Mouse (Mus musculus): Measurements from ENCODE around the gene Tacr3. TPM values are rescaled to one million over a fixed set of nuclear protein-coding genes. Genes with fewer than 3 reads are reported as not detected.
A peak's percentile ranks its signal among the peaks of the same experiment; 100 is the strongest.

The Tacr3 gene
- polyA plus RNA-seq (2015; fragmentation: Nextera tagmentation; extraction: Ambion mirVana), result 0.03 TPM in 1 of 2 replicates, not detected in the other

GRCm38 (mm10) chr3:134828875-134829530, at the start of gene Tacr3:
Gene Tacr3, plus strand, starts transcription at chr3:134829007.
- no peak for ATAC-seq (replicated peaks; ENCODE audit: insufficient number of reproducible peaks, insufficient read depth, low FRiP score, low read depth)
- H3K36me3 ChIP-seq, result no peaks in the 10 kb centered on the region
- peaks cover 11% of the 10 kb centered on the region for H3K27me3 ChIP-seq
- no peaks in the 10 kb centered on the region for H3K9me3 ChIP-seq (replicated peaks)
- peaks cover 9% of the 10 kb centered on the region for H3K4me1 ChIP-seq (replicated peaks)
- 2% methylated on average over 36 of the region's 36 CpGs for WGBS
- H3K4me3 ChIP-seq, result peak within 1 kb of the TSS; percentile 42
- peak within 1 kb of the TSS; percentile 85 for H3K4me2 ChIP-seq
- no peak within 1 kb of the TSS for H3K9ac ChIP-seq
- H3K27ac ChIP-seq, result no peak within 1 kb of the TSS

GRCm38 (mm10) chr3:134828492-134828874, 324 bp upstream of the Tacr3 start:
- WGBS, result 53% methylated on average over 6 of the region's 6 CpGs

GRCm38 (mm10) chr3:134829531-134829921, 719 bp downstream of the Tacr3 start:
- no peaks in the 10 kb centered on the region for H3K36me3 ChIP-seq
- H3K4me1 ChIP-seq (replicated peaks), result peaks cover 9% of the 10 kb centered on the region
- H3K4me3 ChIP-seq, result peak overlapping the region; percentile 42
- H3K4me2 ChIP-seq, result peak overlapping the region; percentile 85
- no peak for ATAC-seq (replicated peaks; ENCODE audit: insufficient number of reproducible peaks, insufficient read depth, low FRiP score, low read depth)
- no peak overlapping the region for H3K9ac ChIP-seq
- no peak overlapping the region for H3K27ac ChIP-seq
- WGBS, result 5% methylated on average over 13 of the region's 13 CpGs
- peaks cover 11% of the 10 kb centered on the region for H3K27me3 ChIP-seq
- no peaks in the 10 kb centered on the region for H3K9me3 ChIP-seq (replicated peaks)

More at GRCm38 (mm10) chr3:134828492-134828874, 324 bp upstream of the Tacr3 start:
- no peaks in the 10 kb centered on the region for H3K9me3 ChIP-seq (replicated peaks)
- peaks cover 11% of the 10 kb centered on the region for H3K27me3 ChIP-seq
- H3K4me2 ChIP-seq, result peak overlapping the region; percentile 85
- peaks cover 9% of the 10 kb centered on the region for H3K4me1 ChIP-seq (replicated peaks)
- H3K4me3 ChIP-seq, result peak overlapping the region; percentile 42
- H3K27ac ChIP-seq, result no peak overlapping the region
- H3K9ac ChIP-seq, result no peak overlapping the region
- no peak for ATAC-seq (replicated peaks; ENCODE audit: insufficient number of reproducible peaks, insufficient read depth, low FRiP score, low read depth)
- no peaks in the 10 kb centered on the region for H3K36me3 ChIP-seq

DNA sequence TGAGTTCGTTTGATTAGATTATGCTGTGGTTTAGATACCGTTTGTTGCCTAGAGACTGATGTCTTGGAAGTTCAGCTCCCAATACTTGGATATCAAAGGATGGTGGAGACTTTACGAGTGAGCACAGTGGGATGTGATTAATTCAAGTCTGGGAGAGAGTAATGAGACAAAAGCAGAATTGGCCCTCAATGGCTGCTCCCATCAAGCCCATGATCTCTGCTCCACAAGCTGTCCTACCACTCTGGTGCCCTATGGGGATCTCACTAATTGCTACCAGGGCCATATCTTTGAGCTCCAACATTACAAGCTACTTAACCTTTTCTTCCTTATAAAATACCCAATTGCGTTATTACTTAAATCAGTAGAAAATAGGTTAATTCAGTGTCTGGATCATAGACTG, 22.5 kb downstream of the Tacr3 start:
- Histone ChIP-seq H3K4me1 (replicated peaks) (no peaks in the 10 kb centered on the region), H3K9me3 (replicated peaks) (no peaks in the 10 kb centered on the region), H3K27ac (no peak overlapping the region), H3K9ac (no peak overlapping the region), H3K4me3 (no peak overlapping the region), H3K36me3 (no peaks in the 10 kb centered on the region), H3K4me2 (no peak overlapping the region), H3K27me3 (no peaks in the 10 kb centered on the region)
- no peak for ATAC-seq (replicated peaks; ENCODE audit: insufficient number of reproducible peaks, insufficient read depth, low FRiP score, low read depth)
- WGBS, result 68% methylated on average over 4 of the region's 4 CpGs

- Histone ChIP-seq H3K27ac (no peak overlapping the region), H3K9ac (no peak overlapping the region), H3K27me3 (no peaks in the 10 kb centered on the region), H3K9me3 (replicated peaks) (no peaks in the 10 kb centered on the region), H3K4me2 (no peak overlapping the region), H3K4me3 (no peak overlapping the region), H3K36me3 (no peaks in the 10 kb centered on the region), H3K4me1 (replicated peaks) (no peaks in the 10 kb centered on the region)
- 85% methylated on average over 1 of the region's 1 CpGs for WGBS
- no peak for ATAC-seq (replicated peaks; ENCODE audit: insufficient number of reproducible peaks, insufficient read depth, low FRiP score, low read depth)
Measured at GRCm38 (mm10) chr3:134877701-134878100, 48.9 kb downstream of the Tacr3 start.

DNA sequence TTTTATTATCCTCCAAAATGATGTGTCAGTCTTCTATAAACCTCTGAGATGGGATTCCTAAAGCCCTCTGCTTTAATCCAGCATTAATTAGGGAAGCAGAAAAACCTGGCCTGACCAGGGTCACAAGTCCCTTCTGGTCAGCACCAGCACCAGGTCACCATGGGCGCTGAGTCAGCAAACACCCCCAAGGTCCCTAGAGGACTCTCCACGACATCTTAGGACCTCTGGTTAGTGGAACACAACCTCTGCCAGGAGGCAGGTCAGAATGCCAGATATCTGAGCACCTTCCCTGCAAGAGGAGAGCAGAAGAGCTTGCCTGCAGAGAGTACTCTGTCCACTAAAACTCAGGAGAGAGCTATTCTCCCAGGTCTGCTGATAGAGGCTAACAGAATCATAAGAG, 67.0 kb downstream of the Tacr3 start:
- ATAC-seq (replicated peaks; ENCODE audit: insufficient number of reproducible peaks, insufficient read depth, low FRiP score, low read depth), result no peak
- no peak overlapping the region for H3K9ac ChIP-seq
- no peaks in the 10 kb centered on the region for H3K36me3 ChIP-seq
- 76% methylated on average over 2 of the region's 2 CpGs for whole genome bisulfite sequencing
- no peak overlapping the region for H3K4me2 ChIP-seq
- H3K4me3 ChIP-seq, result no peak overlapping the region
- no peaks in the 10 kb centered on the region for H3K4me1 ChIP-seq (replicated peaks)
- no peak overlapping the region for H3K27ac ChIP-seq
- no peaks in the 10 kb centered on the region for H3K9me3 ChIP-seq (replicated peaks)
- no peaks in the 10 kb centered on the region for H3K27me3 ChIP-seq

GRCm38 (mm10) chr3:134908890-134909289, 80.1 kb downstream of the Tacr3 start:
- no peak overlapping the region for H3K4me2 ChIP-seq
- WGBS, result 72% methylated on average over 3 of the region's 3 CpGs
- H3K9ac ChIP-seq, result no peak overlapping the region
- no peaks in the 10 kb centered on the region for H3K9me3 ChIP-seq (replicated peaks)
- H3K4me1 ChIP-seq (replicated peaks), result no peaks in the 10 kb centered on the region
- no peak for ATAC-seq (replicated peaks; ENCODE audit: insufficient number of reproducible peaks, insufficient read depth, low FRiP score, low read depth)
- no peaks in the 10 kb centered on the region for H3K27me3 ChIP-seq
- H3K4me3 ChIP-seq, result no peak overlapping the region
- no peak overlapping the region for H3K27ac ChIP-seq
- no peaks in the 10 kb centered on the region for H3K36me3 ChIP-seq

GRCm38 (mm10) chr3:134934703-134935102, 105.9 kb downstream of the Tacr3 start:
- Histone ChIP-seq H3K9me3 (replicated peaks) (no peaks in the 10 kb centered on the region), H3K4me3 (no peak overlapping the region), H3K27ac (no peak overlapping the region), H3K9ac (no peak overlapping the region), H3K4me1 (replicated peaks) (no peaks in the 10 kb centered on the region), H3K27me3 (no peaks in the 10 kb centered on the region), H3K4me2 (no peak overlapping the region), H3K36me3 (no peaks in the 10 kb centered on the region)
- WGBS, result 72% methylated on average over 1 of the region's 1 CpGs
- ATAC-seq (replicated peaks; ENCODE audit: insufficient number of reproducible peaks, insufficient read depth, low FRiP score, low read depth), result no peak

GRCm38 (mm10) chr3:134935461-134935860, 106.7 kb downstream of the Tacr3 start:
- H3K9me3 ChIP-seq (replicated peaks), result no peaks in the 10 kb centered on the region
- H3K4me1 ChIP-seq (replicated peaks), result no peaks in the 10 kb centered on the region
- H3K9ac ChIP-seq, result no peak overlapping the region
- no peak overlapping the region for H3K27ac ChIP-seq
- H3K36me3 ChIP-seq, result no peaks in the 10 kb centered on the region
- no peak for ATAC-seq (replicated peaks; ENCODE audit: insufficient number of reproducible peaks, insufficient read depth, low FRiP score, low read depth)
- H3K27me3 ChIP-seq, result no peaks in the 10 kb centered on the region
- H3K4me3 ChIP-seq, result no peak overlapping the region
- no peak overlapping the region for H3K4me2 ChIP-seq
- whole genome bisulfite sequencing, result 77% methylated on average over 4 of the region's 4 CpGs

DNA sequence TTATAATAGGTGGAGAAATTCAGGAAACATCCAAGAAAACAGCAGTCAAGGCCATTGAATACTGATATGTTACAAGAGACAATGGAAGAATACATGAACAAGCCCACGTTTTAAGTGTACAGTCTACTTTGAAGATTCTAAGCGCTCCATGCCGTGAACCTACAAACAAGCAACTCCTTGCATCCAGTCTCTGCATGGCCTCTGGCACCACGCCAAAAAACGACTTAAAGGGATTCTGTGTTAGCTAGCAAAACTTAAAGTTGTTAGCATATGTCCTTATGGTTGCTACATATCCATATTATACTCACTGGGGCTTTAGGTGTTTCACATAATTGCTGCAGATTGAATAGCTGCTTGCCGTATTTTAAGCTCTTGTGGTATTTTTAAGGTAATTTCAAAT, 134.7 kb downstream of the Tacr3 start:
- Histone ChIP-seq H3K4me3 (no peak overlapping the region), H3K9me3 (replicated peaks) (no peaks in the 10 kb centered on the region; the same call in 1 of the 2 replicates), H3K27me3 (no peaks in the 10 kb centered on the region), H3K4me2 (no peak overlapping the region), H3K36me3 (no peaks in the 10 kb centered on the region), H3K9ac (no peak overlapping the region), H3K4me1 (replicated peaks) (no peaks in the 10 kb centered on the region), H3K27ac (no peak overlapping the region)
- no peak for ATAC-seq (replicated peaks; ENCODE audit: insufficient number of reproducible peaks, insufficient read depth, low FRiP score, low read depth)
- WGBS, result 58% methylated on average over 6 of the region's 6 CpGs

DNA sequence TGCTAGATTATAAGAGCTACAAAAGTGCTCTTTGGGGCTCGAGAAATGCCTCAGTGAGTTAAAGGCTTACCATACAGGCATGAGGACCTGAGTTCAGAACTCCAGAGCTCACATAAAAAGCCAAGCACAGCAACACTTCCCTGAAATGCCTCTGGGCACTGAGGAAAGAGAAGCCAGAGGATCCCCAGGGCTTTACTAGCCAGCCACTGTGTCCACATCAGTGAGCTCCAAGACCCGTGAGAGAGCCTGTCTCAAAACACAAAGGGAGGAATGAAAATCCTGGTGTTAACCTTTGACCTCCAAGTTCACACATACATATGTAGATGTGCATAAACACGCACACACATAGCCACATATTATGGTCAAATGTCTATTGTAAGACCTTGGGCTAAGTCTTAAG, 150.1 kb downstream of the Tacr3 start:
- Histone ChIP-seq H3K4me2 (no peak overlapping the region), H3K27ac (no peak overlapping the region), H3K4me3 (no peak overlapping the region), H3K4me1 (replicated peaks) (no peaks in the 10 kb centered on the region), H3K9ac (no peak overlapping the region), H3K27me3 (no peaks in the 10 kb centered on the region), H3K9me3 (replicated peaks) (no peaks in the 10 kb centered on the region), H3K36me3 (no peaks in the 10 kb centered on the region)
- WGBS, result 65% methylated on average over 3 of the region's 3 CpGs
- ATAC-seq (replicated peaks; ENCODE audit: insufficient number of reproducible peaks, insufficient read depth, low FRiP score, low read depth), result no peak

- no peaks in the 10 kb centered on the region for H3K4me1 ChIP-seq (replicated peaks)
- no peak for ATAC-seq (replicated peaks; ENCODE audit: insufficient number of reproducible peaks, insufficient read depth, low FRiP score, low read depth)
- no peaks in the 10 kb centered on the region for H3K27me3 ChIP-seq
- H3K27ac ChIP-seq, result no peak overlapping the region
- no peaks in the 10 kb centered on the region for H3K36me3 ChIP-seq
- no peak overlapping the region for H3K4me2 ChIP-seq
- H3K9me3 ChIP-seq (replicated peaks), result no peaks in the 10 kb centered on the region
- H3K4me3 ChIP-seq, result no peak overlapping the region
- 67% methylated on average over 3 of the region's 3 CpGs for WGBS
- no peak overlapping the region for H3K9ac ChIP-seq
Measured at GRCm38 (mm10) chr3:134980140-134980539, 151.3 kb downstream of the Tacr3 start.
